Mouse (Mus musculus) spleen, adult 2 months (tissue): ENCODE measurements around the gene Atg4c. TPM values are rescaled to one million over a fixed set of nuclear protein-coding genes. Genes with fewer than 3 reads are reported as not detected.

Experiments
- DNase-seq, 2 experiments: peaks; one replicate each; pipeline versions ENCODE4 v3.0.0 to v3.0.0-alpha.2; 2012 to 2021; ENCODE audit warnings: low spot score in 2 of 2, low read depth in 1 of 2
- H3K27ac ChIP-seq: fragments of 200-500 bp; 2 replicates; pipeline ENCODE4 v1.5.1; 2012; ENCODE audit warnings: low read length, inconsistent platforms; ENCODE audit not compliant: insufficient read depth
- H3K27me3 ChIP-seq: fragments of 200-500 bp; 2 replicates; pipeline ENCODE4 v1.6.1; 2012; ENCODE audit warnings: mild to moderate bottlenecking, moderate library complexity, low read length, inconsistent platforms; ENCODE audit not compliant: control insufficient read depth, insufficient read depth
- H3K36me3 ChIP-seq: fragments of 200-500 bp; 2 replicates; pipeline ENCODE4 v1.6.1; 2012; ENCODE audit warnings: mild to moderate bottlenecking, low read length, inconsistent platforms; ENCODE audit not compliant: control insufficient read depth, insufficient read depth
- H3K4me1 ChIP-seq: fragments of 200-500 bp; 2 replicates; pipeline ENCODE4 v1.6.1; 2011; ENCODE audit warnings: inconsistent platforms; ENCODE audit not compliant: control insufficient read depth, insufficient read depth, insufficient read length
- H3K4me3 ChIP-seq: fragments of 200-500 bp; 2 replicates; pipeline ENCODE4 v1.5.1; 2011; ENCODE audit warnings: mild to moderate bottlenecking, inconsistent platforms; ENCODE audit not compliant: insufficient read depth, insufficient read length; ENCODE audit errors: extremely low read depth
- CTCF ChIP-seq: fragments of 200-500 bp; IDR thresholded peaks from 2 replicates; pipeline ENCODE4 v1.5.1; 2011; ENCODE audit warnings: mild to moderate bottlenecking, inconsistent platforms; ENCODE audit not compliant: insufficient read depth, insufficient read length, insufficient replicate concordance; ENCODE audit errors: extremely low read depth
- POLR2A ChIP-seq: fragments of 200-500 bp; IDR thresholded peaks from 2 replicates; pipeline ENCODE4 v1.6.1; 2011; ENCODE audit warnings: low read depth, low read length, inconsistent platforms
- WGBS: fragments of 180-500 bp; shearing (Covaris S2); methylation state at CpG from one replicate; pipeline ENCODE4 v1.1.7; 2018; 5-methylcytosine and 5-hydroxymethylcytosine counted together
- polyA plus RNA-seq: library from polyadenylated mRNA; depleted of rRNA; stranded (reverse); fragments of >200 nt; gene quantifications from 2 replicates; pipeline ENCODE4 v1.2.3, GENCODE M21; 2012

Atg4c gene
- polyA plus RNA-seq, 1 experiment, result 1.2 TPM

DNA sequence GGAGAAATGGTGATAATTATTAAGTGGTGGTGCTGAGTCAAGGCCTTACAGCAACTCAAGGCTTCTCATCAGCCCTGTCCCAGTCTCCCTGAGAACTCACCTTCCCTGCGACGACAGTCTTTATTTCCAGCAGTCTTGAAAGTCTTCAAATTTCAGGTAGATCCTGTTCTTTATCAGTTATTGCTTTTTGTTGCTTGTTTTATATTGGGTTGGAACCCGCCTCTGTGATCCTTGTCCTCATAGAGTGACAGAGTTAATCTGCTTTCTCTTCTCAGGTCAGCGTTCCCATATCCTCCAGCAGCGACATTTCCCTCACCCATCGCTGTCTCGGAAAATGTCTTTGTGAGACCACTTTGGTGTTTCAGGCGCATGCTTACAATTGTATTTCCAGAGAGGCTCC is 56.1 kb downstream of the Atg4c start:
- 96% methylated on average over 8 of the region's 8 CpGs for WGBS
- Histone ChIP-seq H3K36me3 (no peaks in the 10 kb centered on the region), H3K4me1 (no peaks in the 10 kb centered on the region), H3K27ac (no peak overlapping the region), H3K4me3 (no peak overlapping the region), H3K27me3 (no peaks in the 10 kb centered on the region)
- DNase-seq, result no peak
- TF ChIP-seq POLR2A, result no peak
- TF ChIP-seq CTCF, result no peak

- Histone ChIP-seq H3K4me1 (no peaks in the 10 kb centered on the region), H3K27me3 (no peaks in the 10 kb centered on the region), H3K36me3 (no peaks in the 10 kb centered on the region), H3K27ac (no peak overlapping the region), H3K4me3 (no peak overlapping the region)
- WGBS, result 85% methylated on average over 11 of the region's 11 CpGs
- TF ChIP-seq CTCF (no peak), POLR2A (no peak)
- no peak for DNase-seq
Observed at GRCm38 (mm10) chr4:99252957-99253356, 59.2 kb downstream of the Atg4c start.

GRCm38 (mm10) chr4:99263191-99263590 is 69.5 kb downstream of the Atg4c start:
- Histone ChIP-seq H3K4me1 (no peaks in the 10 kb centered on the region), H3K36me3 (peaks cover 5% of the 10 kb centered on the region), H3K4me3 (no peak overlapping the region), H3K27me3 (no peaks in the 10 kb centered on the region), H3K27ac (no peak overlapping the region)
- WGBS, result 97% methylated on average over 2 of the region's 2 CpGs
- TF ChIP-seq CTCF, result no peak
- no peak for TF ChIP-seq POLR2A
- no peak for DNase-seq

DNA sequence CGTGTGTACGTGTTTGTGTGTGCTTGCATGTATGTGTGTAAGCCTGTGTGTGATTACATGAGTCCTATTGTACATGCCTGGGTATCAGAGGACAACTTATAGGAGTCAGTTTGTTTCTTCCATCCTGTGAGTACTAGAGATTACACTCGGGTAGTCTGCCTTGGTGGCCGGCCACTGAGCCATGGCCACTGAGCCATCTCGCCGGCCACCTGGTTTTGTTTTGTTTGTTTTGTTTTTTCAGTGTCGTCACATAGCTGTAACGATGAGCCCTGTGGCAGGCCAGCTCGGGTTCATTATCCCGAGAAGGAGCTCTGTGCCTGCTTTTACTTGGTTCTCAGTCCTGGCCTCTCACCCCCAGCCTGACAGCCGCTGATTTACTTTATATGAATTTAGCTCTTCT is 69.9 kb downstream of the Atg4c start:
- 95% methylated on average over 11 of the region's 11 CpGs for WGBS
- no peaks in the 10 kb centered on the region for H3K4me1 ChIP-seq
- TF ChIP-seq CTCF (no peak), POLR2A (no peak)
- H3K27ac ChIP-seq, result no peak overlapping the region
- H3K4me3 ChIP-seq, result no peak overlapping the region
- H3K36me3 ChIP-seq, result peaks cover 3% of the 10 kb centered on the region; the same call in 1 of the 2 replicates
- no peaks in the 10 kb centered on the region for H3K27me3 ChIP-seq
- no peak for DNase-seq

DNA sequence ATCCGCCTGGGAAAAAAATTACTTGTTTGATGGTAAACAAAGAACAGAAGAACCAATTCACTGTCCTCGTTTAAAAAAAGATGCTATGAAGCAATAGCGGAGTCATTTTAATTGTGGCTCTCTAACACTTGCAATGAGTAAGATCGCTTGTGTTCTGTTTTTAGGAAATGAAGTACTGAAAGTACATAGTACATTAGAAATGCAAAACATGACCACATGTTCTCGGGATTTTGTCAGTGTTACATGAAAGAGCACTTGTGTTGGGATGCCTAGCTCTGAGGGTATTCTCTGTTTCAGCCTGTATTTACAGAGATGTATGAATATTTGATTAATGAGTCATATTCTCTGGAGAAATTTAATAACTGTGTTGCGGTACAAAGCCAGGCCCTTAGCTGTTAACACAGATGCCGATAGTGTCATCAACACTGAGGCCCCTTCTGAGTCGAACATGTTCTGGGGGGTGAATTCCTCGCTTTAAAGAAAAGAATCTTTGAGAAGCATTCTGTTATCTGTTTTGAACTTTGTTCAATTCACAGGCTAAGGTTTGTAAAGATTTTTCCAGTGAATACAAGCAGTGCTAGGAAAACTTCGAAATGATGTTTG is 73.2 kb downstream of the Atg4c start:
- Histone ChIP-seq H3K4me3 (no peak overlapping the region), H3K36me3 (0 out of 2 replicates have a peak, but pooled peaks cover 2% of the 10 kb centered on the region), H3K27ac (no peak overlapping the region), H3K4me1 (no peaks in the 10 kb centered on the region), H3K27me3 (no peaks in the 10 kb centered on the region)
- no peak for DNase-seq
- WGBS, result 92% methylated on average over 10 of the region's 10 CpGs
- TF ChIP-seq POLR2A (no peak), CTCF (no peak)

GRCm38 (mm10) chr4:99272860-99273259 is 79.1 kb downstream of the Atg4c start:
- WGBS, result 89% methylated on average over 9 of the region's 9 CpGs
- DNase-seq, result no peak
- Histone ChIP-seq H3K4me1 (no peaks in the 10 kb centered on the region), H3K36me3 (no peaks in the 10 kb centered on the region), H3K4me3 (no peak overlapping the region), H3K27ac (no peak overlapping the region), H3K27me3 (no peaks in the 10 kb centered on the region)
- no peak for TF ChIP-seq POLR2A
- no peak for TF ChIP-seq CTCF

DNA sequence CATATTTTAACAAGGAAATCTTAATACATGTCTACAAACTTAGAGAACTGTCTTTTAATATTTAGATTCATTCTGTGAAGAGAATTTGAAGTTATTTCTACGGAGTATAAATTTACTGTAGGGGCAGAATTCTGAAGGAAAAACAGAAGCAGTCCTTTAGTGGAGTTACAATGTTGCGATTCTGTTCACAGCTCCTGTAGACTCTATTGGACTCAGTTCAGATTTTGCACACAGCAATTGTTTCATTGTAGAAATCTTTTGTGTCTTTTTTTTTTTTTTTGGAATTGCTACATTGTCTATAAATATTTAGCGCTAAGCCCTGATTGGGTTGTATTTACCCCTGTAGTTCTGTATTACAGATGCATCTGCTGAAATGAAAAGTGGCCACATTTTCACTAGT is 79.7 kb downstream of the Atg4c start:
- TF ChIP-seq POLR2A, result no peak
- TF ChIP-seq CTCF, result no peak
- Histone ChIP-seq H3K4me3 (no peak overlapping the region), H3K27ac (no peak overlapping the region), H3K36me3 (no peaks in the 10 kb centered on the region), H3K4me1 (no peaks in the 10 kb centered on the region), H3K27me3 (no peaks in the 10 kb centered on the region)
- WGBS, result 94% methylated on average over 3 of the region's 3 CpGs
- no peak for DNase-seq

DNA sequence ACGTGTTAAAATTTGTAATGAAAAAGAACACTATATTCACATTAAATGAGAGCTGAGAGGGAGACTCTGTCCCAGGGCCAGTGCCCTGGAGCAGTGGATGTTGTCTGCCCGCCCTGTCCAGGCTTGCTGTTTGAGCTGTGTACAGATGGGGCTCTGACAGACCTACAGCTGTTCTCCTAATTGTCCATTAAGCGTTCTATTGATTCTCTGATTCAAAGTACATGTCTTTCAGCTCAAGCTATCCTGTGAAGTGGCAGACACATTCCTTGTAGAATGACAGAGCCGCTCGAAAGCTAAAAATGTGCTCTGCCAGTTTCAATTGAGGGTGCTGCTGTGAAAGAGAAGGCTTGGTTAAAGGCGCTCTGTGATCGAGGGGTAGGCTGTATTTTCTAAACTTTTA is 80.2 kb downstream of the Atg4c start:
- DNase-seq, result no peak
- WGBS, result 90% methylated on average over 7 of the region's 7 CpGs

More for the DNA sequence above, 80.2 kb downstream of the Atg4c start:
- TF ChIP-seq CTCF (no peak), POLR2A (no peak)
- Histone ChIP-seq H3K36me3 (no peaks in the 10 kb centered on the region), H3K27ac (no peak overlapping the region), H3K27me3 (no peaks in the 10 kb centered on the region), H3K4me3 (no peak overlapping the region), H3K4me1 (no peaks in the 10 kb centered on the region)
